Mouse (Mus musculus): ENCODE results near the gene Ncapd3. TPM values are rescaled to one million over a fixed set of nuclear protein-coding genes. Genes with fewer than 3 reads are reported as not detected.

Gene Ncapd3
- polyA plus RNA-seq (2014; fragmentation: Nextera tagmentation; extraction: Ambion mirVana), result 17.7 and 20.0 TPM in 2 replicates

DNA sequence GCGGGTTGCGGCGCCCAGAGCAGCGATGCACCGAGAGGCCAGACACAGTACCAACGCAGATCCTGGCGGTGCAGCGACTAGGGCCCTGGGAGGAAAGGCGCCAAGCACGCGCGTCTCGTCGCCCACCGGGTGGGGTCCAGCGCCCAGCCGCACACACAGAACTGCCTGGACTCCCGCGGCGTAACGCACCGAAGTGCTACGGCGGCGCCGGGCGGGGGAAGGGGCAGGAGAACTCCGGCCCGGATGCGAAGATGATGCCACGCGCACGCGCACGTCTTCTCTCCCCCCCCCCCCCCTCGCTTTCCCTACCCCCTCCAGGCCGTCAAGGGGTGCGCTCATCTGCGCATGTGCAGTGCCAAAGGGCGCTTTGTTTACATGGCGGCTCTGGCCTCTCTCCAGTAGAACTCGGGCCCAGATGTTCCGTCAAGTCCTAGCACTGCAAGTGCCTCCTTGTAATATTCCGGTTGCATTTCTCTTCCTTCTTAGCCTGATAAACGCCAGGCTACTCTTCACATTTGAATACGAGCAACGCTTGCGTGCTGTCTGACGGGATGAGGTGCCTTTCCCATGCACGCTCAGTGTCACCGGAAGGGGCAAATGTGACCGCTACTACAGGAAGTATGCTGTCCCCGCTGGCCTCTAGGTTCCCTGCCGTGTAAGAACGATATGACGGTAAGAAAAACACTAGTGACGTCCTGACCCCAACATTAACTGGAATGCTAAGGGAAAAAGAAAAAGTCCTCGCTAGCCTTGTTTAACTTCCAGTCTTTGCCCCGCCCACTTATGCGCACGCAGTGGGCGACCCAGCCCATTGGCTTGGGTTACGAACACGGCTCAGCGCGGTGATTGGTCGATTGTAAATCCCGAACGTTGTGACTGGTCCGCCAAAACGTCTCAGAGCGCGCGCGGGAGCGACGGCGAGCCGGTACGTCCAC, at the start of gene Ncapd3, which contains the start of gene Vps26b:
TSS of gene Ncapd3 (plus strand) at position 348 of the 935 bp plus-strand sequence.
TSS of gene Vps26b (minus strand) at position 238 of the 935 bp plus-strand sequence.
- ATAC-seq (ENCODE audit: low FRiP score) (peak; percentile 94), DNase-seq (ENCODE audit: low spot score) (peak; percentile 98)
- H3K4me2 ChIP-seq (replicated peaks), result peak within 1 kb of the TSS; percentile 90
- under 1% methylated on average over 71 of the region's 80 CpGs for WGBS
- H3K36me3 ChIP-seq (replicated peaks; ENCODE audit: control insufficient read depth, insufficient read depth), result 0 out of 2 replicates have a peak, but pooled peaks cover 5% of the 10 kb centered on the region
- H3K4me1 ChIP-seq (replicated peaks; ENCODE audit: control insufficient read depth, insufficient read depth, low read length), result peaks cover 42% of the 10 kb centered on the region
- peak within 1 kb of the TSS; percentile 75 for H3K4me3 ChIP-seq (replicated peaks; ENCODE audit: low read length)
- H3K27me3 ChIP-seq (ENCODE audit: control insufficient read depth, insufficient read depth, low read length), result no peaks in the 10 kb centered on the region
- H3K9ac ChIP-seq, result peak within 1 kb of the TSS; percentile 87
- H3K27ac ChIP-seq, result peak within 1 kb of the TSS; percentile 82
- no peaks in the 10 kb centered on the region for H3K9me3 ChIP-seq (ENCODE audit: control insufficient read depth, low read length)

DNA sequence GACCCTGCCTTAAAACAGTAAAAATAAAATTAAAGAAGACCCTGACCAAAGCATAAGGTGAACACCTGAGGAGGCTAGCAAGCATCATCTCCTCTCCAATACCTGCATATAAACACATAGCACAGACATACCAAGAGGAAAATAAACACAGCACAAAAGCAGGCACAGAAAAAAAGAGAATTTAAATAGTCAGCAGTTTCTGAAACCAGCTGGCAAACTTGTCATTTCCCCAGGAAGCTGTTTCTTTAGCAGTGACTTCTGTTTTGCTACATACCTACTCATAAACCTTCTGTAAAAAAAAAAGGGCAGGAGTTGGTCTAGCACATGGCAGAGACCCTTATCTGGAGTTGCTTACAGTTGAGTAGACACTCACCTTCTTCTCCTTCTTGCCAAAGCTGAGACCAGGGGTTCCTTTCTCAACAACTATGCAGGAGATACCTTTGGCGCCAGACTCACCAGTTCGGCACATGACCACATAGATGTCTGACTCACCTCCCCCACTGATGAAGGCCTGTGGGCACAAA, 44.8 kb upstream of the Ncapd3 start:
- WGBS, result 98% methylated on average over 2 of the region's 2 CpGs
- no peaks in the 10 kb centered on the region for H3K27me3 ChIP-seq (ENCODE audit: control insufficient read depth, insufficient read depth, low read length)

DNA sequence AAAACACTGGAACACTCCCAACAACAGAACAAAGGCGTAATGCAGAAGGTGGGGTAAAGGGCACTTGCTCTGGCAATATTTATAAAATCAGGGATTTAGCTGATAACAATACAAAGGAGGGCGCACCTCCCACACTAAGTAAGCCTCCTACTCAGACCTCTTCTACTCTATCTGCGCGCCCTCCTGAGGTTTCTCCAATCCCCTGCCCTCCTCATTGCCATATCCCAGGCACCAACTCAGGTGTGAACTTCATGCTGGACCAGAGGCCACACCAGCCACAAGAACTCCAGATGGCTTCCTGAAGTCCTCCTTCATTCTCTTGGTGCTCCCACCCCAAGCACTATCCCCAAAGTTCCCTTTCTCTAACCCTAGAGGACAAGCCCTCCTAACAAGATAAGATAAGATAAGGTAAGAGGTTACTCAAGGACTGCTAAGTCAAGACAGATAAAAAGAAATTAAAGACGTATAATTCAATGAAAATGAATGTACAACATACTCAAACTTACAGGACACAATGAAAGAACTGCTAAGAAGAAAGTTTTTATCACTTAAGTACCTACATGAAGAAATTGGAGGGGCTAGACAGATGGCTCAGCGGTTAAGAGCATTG, 44.2 kb upstream of the Ncapd3 start:
- H3K27ac ChIP-seq, result no peak overlapping the region
- H3K36me3 ChIP-seq (replicated peaks; ENCODE audit: control insufficient read depth, insufficient read depth), result peaks cover 65% of the 10 kb centered on the region
- DNase-seq (ENCODE audit: low spot score), result no peak
- H3K4me3 ChIP-seq (replicated peaks; ENCODE audit: low read length), result no peak overlapping the region
- ATAC-seq (ENCODE audit: low FRiP score), result no peak
- H3K9me3 ChIP-seq (ENCODE audit: control insufficient read depth, low read length), result no peaks in the 10 kb centered on the region
- 97% methylated on average over 6 of the region's 6 CpGs for WGBS
- H3K9ac ChIP-seq, result no peak overlapping the region
- H3K27me3 ChIP-seq (ENCODE audit: control insufficient read depth, insufficient read depth, low read length), result no peaks in the 10 kb centered on the region
- no peak overlapping the region for H3K4me2 ChIP-seq (replicated peaks)
- no peaks in the 10 kb centered on the region for H3K4me1 ChIP-seq (replicated peaks; ENCODE audit: control insufficient read depth, insufficient read depth, low read length)

More for the DNA sequence above, 44.8 kb upstream of the Ncapd3 start:
- Histone ChIP-seq H3K4me3 (replicated peaks; ENCODE audit: low read length) (no peak overlapping the region), H3K27ac (no peak overlapping the region), H3K4me1 (replicated peaks; ENCODE audit: control insufficient read depth, insufficient read depth, low read length) (no peaks in the 10 kb centered on the region), H3K4me2 (replicated peaks) (no peak overlapping the region), H3K9ac (no peak overlapping the region), H3K36me3 (replicated peaks; ENCODE audit: control insufficient read depth, insufficient read depth) (peaks cover 64% of the 10 kb centered on the region), H3K9me3 (ENCODE audit: control insufficient read depth, low read length) (no peaks in the 10 kb centered on the region)
- ATAC-seq (ENCODE audit: low FRiP score) (no peak), DNase-seq (ENCODE audit: low spot score) (no peak)

DNA sequence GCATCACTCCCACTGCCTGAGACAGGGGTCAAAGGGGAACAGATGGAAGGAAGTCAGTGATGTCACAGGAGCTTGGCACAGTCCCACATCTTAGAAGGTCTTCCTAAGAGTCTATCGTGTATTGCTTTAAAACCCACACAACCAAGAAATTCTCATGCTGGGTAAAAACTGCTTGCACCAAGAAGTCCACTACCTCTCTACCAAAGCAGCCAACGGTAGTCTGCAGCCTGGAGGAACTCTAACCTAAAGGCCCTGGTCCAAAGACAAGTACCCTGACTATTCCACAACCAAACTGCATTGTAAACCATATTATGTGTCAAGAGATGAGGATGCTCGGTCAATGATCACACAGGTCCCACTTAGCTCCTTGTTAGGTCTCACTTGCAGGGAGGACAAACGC, 39.8 kb upstream of the Ncapd3 start:
- no peak overlapping the region for H3K4me2 ChIP-seq (replicated peaks)
- H3K27me3 ChIP-seq (ENCODE audit: control insufficient read depth, insufficient read depth, low read length), result no peaks in the 10 kb centered on the region
- H3K27ac ChIP-seq, result no peak overlapping the region
- WGBS, result 94% methylated on average over 4 of the region's 4 CpGs
- H3K9ac ChIP-seq, result no peak overlapping the region
- H3K9me3 ChIP-seq (ENCODE audit: control insufficient read depth, low read length), result no peaks in the 10 kb centered on the region
- ATAC-seq (ENCODE audit: low FRiP score), result no peak
- DNase-seq (ENCODE audit: low spot score), result no peak
- H3K36me3 ChIP-seq (replicated peaks; ENCODE audit: control insufficient read depth, insufficient read depth), result peaks cover 55% of the 10 kb centered on the region
- H3K4me3 ChIP-seq (replicated peaks; ENCODE audit: low read length), result no peak overlapping the region
- no peaks in the 10 kb centered on the region for H3K4me1 ChIP-seq (replicated peaks; ENCODE audit: control insufficient read depth, insufficient read depth, low read length)

DNA sequence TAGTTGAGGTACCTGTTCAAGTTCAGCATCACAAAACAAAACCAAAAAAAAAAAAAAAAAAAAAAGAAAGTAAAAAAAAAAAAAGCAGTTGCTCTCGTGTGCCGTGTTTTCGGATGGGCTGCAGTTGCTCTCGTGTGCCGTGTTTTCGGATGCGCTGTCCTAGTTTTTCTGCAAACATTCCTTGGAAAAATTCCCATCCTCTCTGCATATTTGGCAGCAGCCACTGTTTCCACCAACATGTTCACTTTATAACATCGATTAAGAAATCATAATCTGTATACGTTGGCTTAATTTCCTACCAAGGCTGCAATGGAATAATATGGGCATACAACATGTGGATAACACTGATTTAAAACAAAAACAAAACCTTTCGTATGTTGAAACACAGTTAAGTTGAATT, 36.9 kb upstream of the Ncapd3 start:
- peaks cover 36% of the 10 kb centered on the region for H3K36me3 ChIP-seq (replicated peaks; ENCODE audit: control insufficient read depth, insufficient read depth)
- no peak overlapping the region for H3K9ac ChIP-seq
- DNase-seq (ENCODE audit: low spot score) (no peak), ATAC-seq (ENCODE audit: low FRiP score) (no peak)
- H3K4me3 ChIP-seq (replicated peaks; ENCODE audit: low read length), result no peak overlapping the region
- no peaks in the 10 kb centered on the region for H3K4me1 ChIP-seq (replicated peaks; ENCODE audit: control insufficient read depth, insufficient read depth, low read length)
- no peaks in the 10 kb centered on the region for H3K9me3 ChIP-seq (ENCODE audit: control insufficient read depth, low read length)
- no peak overlapping the region for H3K4me2 ChIP-seq (replicated peaks)
- H3K27me3 ChIP-seq (ENCODE audit: control insufficient read depth, insufficient read depth, low read length), result no peaks in the 10 kb centered on the region
- H3K27ac ChIP-seq, result no peak overlapping the region
- 96% methylated on average over 10 of the region's 10 CpGs for WGBS

DNA sequence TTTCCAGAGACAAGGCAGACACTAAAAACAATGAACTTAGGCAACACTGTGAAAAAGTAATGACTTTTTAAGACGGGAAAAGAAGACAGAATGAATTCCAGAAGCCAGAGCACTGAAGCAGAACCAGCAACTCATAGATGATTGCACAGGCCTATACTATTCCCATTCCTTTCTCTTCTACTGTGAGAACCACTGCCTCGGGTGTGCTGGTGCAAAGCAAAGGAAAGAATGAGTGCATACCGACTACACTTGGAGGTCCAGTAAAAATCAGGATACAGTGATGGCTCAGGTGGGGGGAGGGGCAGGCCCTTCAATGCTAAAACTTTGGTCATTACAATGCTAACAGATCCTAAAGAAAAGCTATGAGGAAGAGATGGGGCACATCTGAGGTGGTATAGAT, 36.1 kb upstream of the Ncapd3 start:
- ATAC-seq (ENCODE audit: low FRiP score) (no peak), DNase-seq (ENCODE audit: low spot score) (no peak)
- Histone ChIP-seq H3K4me1 (replicated peaks; ENCODE audit: control insufficient read depth, insufficient read depth, low read length) (no peaks in the 10 kb centered on the region; the same call in 1 of the 2 replicates), H3K4me3 (replicated peaks; ENCODE audit: low read length) (no peak overlapping the region), H3K9ac (no peak overlapping the region), H3K4me2 (replicated peaks) (no peak overlapping the region), H3K27ac (no peak overlapping the region), H3K9me3 (ENCODE audit: control insufficient read depth, low read length) (no peaks in the 10 kb centered on the region), H3K27me3 (ENCODE audit: control insufficient read depth, insufficient read depth, low read length) (no peaks in the 10 kb centered on the region), H3K36me3 (replicated peaks; ENCODE audit: control insufficient read depth, insufficient read depth) (peaks cover 28% of the 10 kb centered on the region)
- WGBS, result 82% methylated on average over 3 of the region's 3 CpGs

DNA sequence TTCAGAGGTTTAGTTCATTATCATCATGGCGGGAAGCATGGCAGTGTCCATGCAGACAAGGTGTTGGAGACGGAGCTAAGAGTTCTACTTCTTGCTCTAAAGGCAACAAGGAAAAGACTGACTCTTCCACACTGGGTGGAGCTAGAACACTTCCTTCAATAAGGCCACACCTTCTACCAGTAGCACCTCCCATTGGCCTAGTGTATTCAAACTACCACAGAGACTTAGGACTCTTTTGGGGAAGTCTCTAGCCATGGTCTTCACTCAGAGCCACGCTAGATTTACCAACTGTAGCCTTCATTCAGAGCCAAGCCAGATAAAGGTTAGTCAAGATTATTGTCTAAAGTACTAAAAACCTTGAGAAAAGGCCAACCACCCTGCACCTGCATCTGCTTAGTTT, 32.9 kb upstream of the Ncapd3 start:
- H3K4me3 ChIP-seq (replicated peaks; ENCODE audit: low read length), result no peak overlapping the region
- H3K36me3 ChIP-seq (replicated peaks; ENCODE audit: control insufficient read depth, insufficient read depth), result no peaks in the 10 kb centered on the region; the same call in 1 of the 2 replicates
- peaks cover 17% of the 10 kb centered on the region for H3K4me1 ChIP-seq (replicated peaks; ENCODE audit: control insufficient read depth, insufficient read depth, low read length)
- H3K4me2 ChIP-seq (replicated peaks), result no peak overlapping the region
- DNase-seq (ENCODE audit: low spot score) (no peak), ATAC-seq (ENCODE audit: low FRiP score) (no peak)
- H3K9me3 ChIP-seq (ENCODE audit: control insufficient read depth, low read length), result no peaks in the 10 kb centered on the region
- no peak overlapping the region for H3K27ac ChIP-seq
- H3K27me3 ChIP-seq (ENCODE audit: control insufficient read depth, insufficient read depth, low read length), result no peaks in the 10 kb centered on the region
- 93% methylated on average over 3 of the region's 3 CpGs for WGBS
- no peak overlapping the region for H3K9ac ChIP-seq

DNA sequence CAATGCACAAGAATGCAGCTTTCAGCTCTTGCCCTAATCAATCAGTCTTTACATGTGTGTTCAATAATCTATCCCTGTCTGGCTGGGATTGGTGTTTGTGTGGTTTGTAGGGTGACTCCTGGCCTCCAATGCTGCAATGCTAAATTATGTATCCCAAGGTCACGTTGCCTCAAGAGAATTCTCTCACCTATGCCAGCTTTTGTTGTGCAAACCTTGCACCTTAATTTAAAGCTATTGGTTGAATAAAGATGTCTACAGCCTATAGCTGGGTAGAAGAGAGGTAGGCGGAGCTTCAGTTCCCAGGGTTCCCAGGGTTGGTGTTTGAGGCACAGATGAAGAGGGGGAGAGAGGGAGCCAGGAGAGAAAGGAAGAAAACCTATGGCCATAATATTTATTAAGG, 32.5 kb upstream of the Ncapd3 start:
- Histone ChIP-seq H3K36me3 (replicated peaks; ENCODE audit: control insufficient read depth, insufficient read depth) (no peaks in the 10 kb centered on the region), H3K27me3 (ENCODE audit: control insufficient read depth, insufficient read depth, low read length) (no peaks in the 10 kb centered on the region), H3K9ac (no peak overlapping the region), H3K4me2 (replicated peaks) (no peak overlapping the region), H3K4me3 (replicated peaks; ENCODE audit: low read length) (no peak overlapping the region), H3K9me3 (ENCODE audit: control insufficient read depth, low read length) (no peaks in the 10 kb centered on the region), H3K4me1 (replicated peaks; ENCODE audit: control insufficient read depth, insufficient read depth, low read length) (peaks cover 17% of the 10 kb centered on the region), H3K27ac (no peak overlapping the region)
- DNase-seq (ENCODE audit: low spot score), result no peak
- ATAC-seq (ENCODE audit: low FRiP score), result no peak
- 94% methylated on average over 2 of the region's 2 CpGs for WGBS
